15 mouse cellular contexts compared by ENCODE assay signal in genomic region chr14:78431931-78432330, GRCm38 (mm10).
DNase-seq lines count a peak whose midpoint lies in the region; ATAC-seq lines count a peak whose summit lies in the region.
"Had no signal": no experiment of that assay in that cellular context is flagged by ENCODE, and none has a peak within 500 bp of the region (broad histone marks: within the 10 kb centered on the region; RNA-seq: fewer than 3 reads in every experiment).

No protein-coding gene starts in this region.

- peak; percentile 42 to 56 for DNase-seq in spleen, postnatal 36 days (ENCODE audit: low spot score in 2 of 2)
- no peak for DNase-seq in spleen, postnatal 14 days (ENCODE audit: low spot score in 2 of 2)
- peak; percentile 41 to 60 for DNase-seq in thymus, adult 18-20 months
- peak; percentile 63 for DNase-seq in thymus, postnatal 4 days
- no peak for DNase-seq in cerebellum, adult 11-12 months
- DNase-seq in urinary bladder, adult 18-20 months (ENCODE audit: low spot score in 2 of 2) = no peak
- DNase-seq: cerebellum, adult 9-10 months; embryo, embryonic 11 days; heart, postnatal 10 days; liver, embryonic 13.5 days; right cerebral cortex, postnatal 25 days had no signal

- ATAC-seq in hematopoietic stem cell, adult 5-6 weeks (replicated peaks in 1 of 2; ENCODE audit: insufficient read depth in 1 of 2, low FRiP score in 2 of 2, low TSS enrichment in 1 of 2, low read depth in 1 of 2, poor library complexity in 2 of 2, severe bottlenecking in 2 of 2) = peak; percentile 25 to 48; a peak in 1 of 4 replicates
- no peak for ATAC-seq in cerebellum, adult (ENCODE audit: insufficient number of reproducible peaks, low FRiP score, low TSS enrichment)
- ATAC-seq: intestine, postnatal 0 days; midbrain, embryonic 13.5 days had no signal

Comparison
In these comparisons a context has a peak if more than half of its experiments do, and no peak if none do; other contexts are left out.
1. DNase-seq: peak in spleen, postnatal 36 days (2 of 2), thymus, adult 18-20 months (2 of 2) and thymus, postnatal 4 days (single experiment); none in spleen, postnatal 14 days (0 of 2), cerebellum, adult 11-12 months (single experiment) and urinary bladder, adult 18-20 months (0 of 2).